Mouse (Mus musculus): ENCODE results near the gene Atp6v0a1. TPM values are rescaled to one million over a fixed set of nuclear protein-coding genes. Genes with fewer than 3 reads are reported as not detected.

Atp6v0a1 gene
- total and polyA plus RNA-seq, 2 experiments = 21.5 to 37.7 TPM

GRCm38 (mm10) chr11:101003025-101003685 is 6.1 kb upstream of the Atp6v0a1 start:
- Histone ChIP-seq H3K9ac (ENCODE audit: low read depth, low read length) (no peak overlapping the region), H3K4me3 (ENCODE audit: insufficient read depth, low read depth, low read length) (no peak overlapping the region), H3K27ac (replicated peaks; ENCODE audit: insufficient read depth, low read depth, low read length) (no peak overlapping the region), H3K27me3 (ENCODE audit: control insufficient read depth, insufficient read depth, low read length) (0 out of 2 replicates have a peak, but pooled peaks cover 3% of the 10 kb centered on the region), H3K79me2 (ENCODE audit: control insufficient read depth, insufficient read depth, low read length) (no peaks in the 10 kb centered on the region), H3K4me1 (ENCODE audit: control insufficient read depth, insufficient read depth, low read length) (no peaks in the 10 kb centered on the region), H3K36me3 (ENCODE audit: control insufficient read depth, insufficient read depth, low read length) (no peaks in the 10 kb centered on the region)
- DNase-seq (ENCODE audit: extremely low read depth, low read depth, low spot score) = no peak
- TF ChIP-seq CTCF (IDR thresholded peaks at IDR 0.05; ENCODE audit: low read depth, low read length) = no peak
- TF ChIP-seq POLR2A (IDR thresholded peaks at IDR 0.05; ENCODE audit: extremely low read depth, insufficient read depth, low read length) = no peak
- 42% methylated on average over 3 of the region's 3 CpGs for WGBS

DNA sequence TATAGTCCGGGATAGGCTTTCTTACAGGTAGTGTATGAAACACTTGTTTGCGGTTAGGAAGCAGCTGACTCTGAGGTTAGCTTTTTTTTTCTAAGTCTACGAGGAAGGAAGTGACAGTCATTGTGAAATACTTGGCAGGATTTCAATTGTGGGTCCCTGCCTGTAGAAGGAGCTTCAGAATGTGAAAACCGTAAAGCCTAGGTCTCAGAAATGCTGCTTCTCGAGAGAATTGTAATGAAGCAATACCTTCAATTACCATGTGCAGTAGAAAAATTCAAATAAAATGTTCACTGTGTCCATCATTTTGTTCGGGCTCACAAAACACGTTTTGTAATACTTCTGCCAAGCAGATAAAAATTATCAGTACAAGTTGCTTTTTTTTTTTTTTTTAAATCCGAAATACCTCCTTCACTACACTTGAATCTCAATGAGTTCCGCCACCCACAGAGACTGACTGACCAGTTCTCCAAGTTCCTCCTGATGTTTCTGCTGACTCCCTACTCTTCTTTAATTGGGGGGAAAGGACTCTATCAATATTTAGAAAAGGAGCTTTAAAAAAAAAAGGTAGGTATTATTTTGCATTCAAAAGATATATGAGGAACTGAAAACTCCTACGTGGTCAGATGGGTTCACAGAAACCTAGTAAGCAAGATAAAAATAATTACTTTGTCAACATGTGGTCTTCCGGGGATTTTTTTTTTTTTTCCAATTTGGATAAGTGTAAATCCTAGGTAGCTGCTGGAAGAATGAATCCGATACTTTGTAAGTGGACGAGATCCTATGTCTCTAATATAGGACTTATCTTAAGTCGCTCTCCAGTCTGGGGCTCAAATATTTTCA is 826 bp upstream of the Atp6v0a1 start:
- WGBS = 37% methylated on average over 14 of the region's 14 CpGs
- no peak for TF ChIP-seq POLR2A (IDR thresholded peaks at IDR 0.05; ENCODE audit: extremely low read depth, insufficient read depth, low read length)
- TF ChIP-seq CTCF (IDR thresholded peaks at IDR 0.05; ENCODE audit: low read depth, low read length) = no peak
- no peak overlapping the region for H3K9ac ChIP-seq (ENCODE audit: low read depth, low read length)
- 0 out of 2 replicates have a peak, but pooled peaks cover 1% of the 10 kb centered on the region for H3K79me2 ChIP-seq (ENCODE audit: control insufficient read depth, insufficient read depth, low read length)
- H3K27ac ChIP-seq (replicated peaks; ENCODE audit: insufficient read depth, low read depth, low read length) = no peak overlapping the region; the same call in 1 of the 2 replicates
- peak; percentile 65 for DNase-seq (ENCODE audit: extremely low read depth, low read depth, low spot score)
- no peaks in the 10 kb centered on the region for H3K27me3 ChIP-seq (ENCODE audit: control insufficient read depth, insufficient read depth, low read length)
- H3K4me3 ChIP-seq (ENCODE audit: insufficient read depth, low read depth, low read length) = peak overlapping the region; percentile 36; the same call in 1 of the 2 replicates
- peaks cover 9% of the 10 kb centered on the region for H3K36me3 ChIP-seq (ENCODE audit: control insufficient read depth, insufficient read depth, low read length)
- 0 out of 2 replicates have a peak, but pooled peaks cover 2% of the 10 kb centered on the region for H3K4me1 ChIP-seq (ENCODE audit: control insufficient read depth, insufficient read depth, low read length)

DNA sequence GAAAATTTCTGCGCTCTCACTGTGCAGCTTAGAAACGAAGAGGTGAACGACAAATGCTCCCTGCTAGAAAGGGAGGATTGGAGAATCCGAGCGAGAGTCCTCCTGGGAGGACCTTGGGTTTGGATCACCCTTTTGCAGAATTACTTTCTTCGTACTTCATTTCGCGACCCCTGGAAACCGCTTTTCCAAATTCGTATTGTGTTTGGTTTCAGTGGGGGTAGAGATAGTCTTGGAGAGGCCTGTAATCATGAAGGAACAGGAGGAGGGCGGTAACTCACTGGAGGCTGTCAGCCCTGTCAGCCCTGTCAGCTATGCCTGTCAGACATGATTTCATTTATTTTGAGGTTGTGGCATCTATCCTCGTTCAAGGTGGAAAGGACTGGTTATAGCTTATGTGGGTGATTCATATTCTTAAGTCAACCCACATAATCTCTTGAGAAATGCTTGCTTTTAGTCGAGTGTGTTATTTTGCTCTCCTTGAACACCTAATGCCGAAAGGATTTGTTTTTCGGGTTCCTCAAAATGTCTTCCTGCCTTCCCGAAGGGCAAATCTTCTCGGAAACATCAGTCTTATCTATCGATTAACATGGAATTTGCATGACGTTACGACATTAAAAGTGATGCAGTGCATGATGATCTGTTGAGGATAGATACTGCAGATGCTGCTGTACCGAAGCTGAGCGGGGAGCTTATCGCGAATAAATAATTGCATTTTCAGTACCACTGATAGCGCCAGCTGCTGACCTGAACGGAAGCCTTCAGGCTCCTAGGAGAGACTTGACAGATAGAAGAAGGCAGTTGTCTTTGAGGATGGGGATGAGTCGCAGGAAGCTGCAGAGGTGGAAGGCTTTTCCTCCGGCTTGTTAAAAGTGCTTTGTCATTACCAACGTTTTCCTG is 884 bp downstream of the Atp6v0a1 start:
- peak; percentile 41 for DNase-seq (ENCODE audit: extremely low read depth, low read depth, low spot score)
- H3K4me1 ChIP-seq (ENCODE audit: control insufficient read depth, insufficient read depth, low read length) = 0 out of 2 replicates have a peak, but pooled peaks cover 2% of the 10 kb centered on the region
- WGBS = 4% methylated on average over 29 of the region's 29 CpGs

DNA sequence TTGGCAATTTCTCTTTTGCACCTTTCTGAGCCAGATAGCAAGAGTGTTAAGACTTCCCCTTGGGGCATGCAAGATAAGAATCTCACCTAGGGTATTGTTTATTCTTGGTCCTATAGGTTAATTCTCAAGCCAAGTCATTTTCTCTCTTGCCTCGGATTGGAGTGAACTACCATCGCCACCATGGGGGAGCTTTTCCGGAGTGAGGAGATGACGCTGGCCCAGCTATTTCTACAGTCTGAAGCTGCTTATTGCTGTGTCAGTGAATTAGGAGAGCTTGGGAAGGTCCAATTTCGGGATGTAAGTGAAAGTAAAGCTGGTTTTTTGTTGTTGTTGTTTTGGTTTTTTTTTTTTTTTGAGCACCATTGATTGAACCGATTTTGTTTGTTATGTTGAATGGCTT is 2.4 kb downstream of the Atp6v0a1 start:
- Histone ChIP-seq H3K79me2 (ENCODE audit: control insufficient read depth, insufficient read depth, low read length) (peaks cover 8% of the 10 kb centered on the region; the same call in 1 of the 2 replicates), H3K4me1 (ENCODE audit: control insufficient read depth, insufficient read depth, low read length) (0 out of 2 replicates have a peak, but pooled peaks cover 2% of the 10 kb centered on the region), H3K27ac (replicated peaks; ENCODE audit: insufficient read depth, low read depth, low read length) (no peak overlapping the region), H3K27me3 (ENCODE audit: control insufficient read depth, insufficient read depth, low read length) (no peaks in the 10 kb centered on the region), H3K36me3 (ENCODE audit: control insufficient read depth, insufficient read depth, low read length) (peaks cover 16% of the 10 kb centered on the region), H3K9ac (ENCODE audit: low read depth, low read length) (no peak overlapping the region), H3K4me3 (ENCODE audit: insufficient read depth, low read depth, low read length) (no peak overlapping the region)
- DNase-seq (ENCODE audit: extremely low read depth, low read depth, low spot score) = no peak
- WGBS = 75% methylated on average over 6 of the region's 6 CpGs
- TF ChIP-seq POLR2A (IDR thresholded peaks at IDR 0.05; ENCODE audit: extremely low read depth, insufficient read depth, low read length) (no peak), CTCF (IDR thresholded peaks at IDR 0.05; ENCODE audit: low read depth, low read length) (no peak)

More for the DNA sequence above, 884 bp downstream of the Atp6v0a1 start:
- Histone ChIP-seq H3K4me3 (ENCODE audit: insufficient read depth, low read depth, low read length) (peak overlapping the region; percentile 65), H3K27me3 (ENCODE audit: control insufficient read depth, insufficient read depth, low read length) (no peaks in the 10 kb centered on the region), H3K36me3 (ENCODE audit: control insufficient read depth, insufficient read depth, low read length) (peaks cover 16% of the 10 kb centered on the region), H3K79me2 (ENCODE audit: control insufficient read depth, insufficient read depth, low read length) (peaks cover 8% of the 10 kb centered on the region; the same call in 1 of the 2 replicates), H3K9ac (ENCODE audit: low read depth, low read length) (peak overlapping the region; percentile 79), H3K27ac (replicated peaks; ENCODE audit: insufficient read depth, low read depth, low read length) (peak overlapping the region; percentile 41; the same call in 1 of the 2 replicates)
- no peak for TF ChIP-seq CTCF (IDR thresholded peaks at IDR 0.05; ENCODE audit: low read depth, low read length)
- no peak for TF ChIP-seq POLR2A (IDR thresholded peaks at IDR 0.05; ENCODE audit: extremely low read depth, insufficient read depth, low read length)

DNA sequence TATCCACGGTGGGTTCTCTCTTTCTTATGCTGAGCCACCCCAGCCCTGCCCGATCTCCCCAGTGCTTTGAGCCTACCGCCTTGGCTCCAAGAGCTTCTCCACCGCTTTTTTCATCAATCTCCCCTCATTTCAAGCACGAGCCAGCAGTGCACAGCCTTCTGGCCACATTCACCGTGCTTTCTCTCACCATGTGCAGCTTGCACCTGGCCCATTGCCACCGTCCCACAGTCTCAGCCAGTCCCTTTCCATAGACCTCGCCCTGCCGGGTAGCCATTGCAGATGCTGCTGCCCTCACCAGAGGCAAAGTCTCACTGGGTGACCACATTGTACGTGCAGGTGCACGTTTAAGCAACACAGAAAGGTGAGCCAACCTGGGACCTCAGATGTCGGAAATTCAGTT is 14.1 kb downstream of the Atp6v0a1 start:
- H3K4me1 ChIP-seq (ENCODE audit: control insufficient read depth, insufficient read depth, low read length) = no peaks in the 10 kb centered on the region
- peaks cover 33% of the 10 kb centered on the region for H3K36me3 ChIP-seq (ENCODE audit: control insufficient read depth, insufficient read depth, low read length)
- TF ChIP-seq POLR2A (IDR thresholded peaks at IDR 0.05; ENCODE audit: extremely low read depth, insufficient read depth, low read length) = no peak
- TF ChIP-seq CTCF (IDR thresholded peaks at IDR 0.05; ENCODE audit: low read depth, low read length) = no peak
- no peaks in the 10 kb centered on the region for H3K79me2 ChIP-seq (ENCODE audit: control insufficient read depth, insufficient read depth, low read length)
- WGBS = 93% methylated on average over 12 of the region's 12 CpGs
- no peak overlapping the region for H3K4me3 ChIP-seq (ENCODE audit: insufficient read depth, low read depth, low read length)
- H3K9ac ChIP-seq (ENCODE audit: low read depth, low read length) = no peak overlapping the region
- no peak for DNase-seq (ENCODE audit: extremely low read depth, low read depth, low spot score)
- H3K27me3 ChIP-seq (ENCODE audit: control insufficient read depth, insufficient read depth, low read length) = no peaks in the 10 kb centered on the region
- H3K27ac ChIP-seq (replicated peaks; ENCODE audit: insufficient read depth, low read depth, low read length) = no peak overlapping the region

Measured in liver, adult 2 months (tissue).